Mouse (Mus musculus) testis, adult 2 months (tissue): ENCODE measurements around the gene Cxcl12.

Experiments
- CTCF ChIP-seq: fragments of 200-500 bp; IDR thresholded peaks from 2 replicates; pipeline ENCODE4 v1.5.1; 2012; ENCODE audit warnings: low read depth, mild to moderate bottlenecking, inconsistent platforms, low read length, moderate library complexity; ENCODE audit not compliant: control insufficient read depth, insufficient read depth, insufficient replicate concordance
- POLR2A ChIP-seq: fragments of 200-500 bp; IDR thresholded peaks from 2 replicates; pipeline ENCODE4 v1.6.1; 2012; ENCODE audit warnings: low read depth, mild to moderate bottlenecking, inconsistent platforms, low read length, moderate library complexity; ENCODE audit not compliant: control insufficient read depth

DNA sequence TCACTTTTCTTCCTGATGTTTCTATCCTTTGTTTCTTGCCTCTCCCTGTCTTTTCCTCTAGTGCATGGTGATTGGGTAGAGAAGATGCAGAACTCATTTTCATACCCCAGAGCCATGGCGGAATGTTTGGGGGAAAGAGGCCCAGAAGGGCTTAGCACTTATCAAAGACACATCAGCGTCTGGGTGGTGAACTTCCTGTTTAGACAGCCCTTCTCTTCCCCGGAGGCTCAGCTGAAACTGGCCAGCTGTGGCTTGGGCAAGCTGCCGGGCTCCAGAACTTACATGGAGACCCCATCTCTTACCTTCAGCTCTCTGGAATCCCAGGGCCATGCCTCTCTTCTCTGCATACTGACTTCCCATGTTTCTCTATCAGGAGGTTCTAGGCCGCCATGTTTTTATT is 32.6 kb downstream of the Cxcl12 start:
- TF ChIP-seq CTCF (no peak), POLR2A (no peak)
